Mouse (Mus musculus) spleen, postnatal 10 days (tissue): ENCODE measurements around the gene Lamp2.
"Not testable (repeated sequence)": the region's sequence is repeated elsewhere in the genome, so short reads cannot be mapped to it uniquely, and the experiment has no call there.

Experiments
- DNase-seq, 2 experiments: peaks; one replicate each; pipeline ENCODE4 v3.0.0; 2021 to 2022; ENCODE audit warnings: low spot score in 2 of 2

Gene Lamp2

GRCm38 (mm10) chrX:38428818-38429440 lies 27.3 kb downstream of the Lamp2 start:
- no peak for DNase-seq

- no peak for DNase-seq
These were observed 30.2 kb downstream of the Lamp2 start for GRCm38 (mm10) chrX:38426043-38426442.

GRCm38 (mm10) chrX:38423096-38423495 lies 33.2 kb downstream of the Lamp2 start:
- no peak for DNase-seq

DNA sequence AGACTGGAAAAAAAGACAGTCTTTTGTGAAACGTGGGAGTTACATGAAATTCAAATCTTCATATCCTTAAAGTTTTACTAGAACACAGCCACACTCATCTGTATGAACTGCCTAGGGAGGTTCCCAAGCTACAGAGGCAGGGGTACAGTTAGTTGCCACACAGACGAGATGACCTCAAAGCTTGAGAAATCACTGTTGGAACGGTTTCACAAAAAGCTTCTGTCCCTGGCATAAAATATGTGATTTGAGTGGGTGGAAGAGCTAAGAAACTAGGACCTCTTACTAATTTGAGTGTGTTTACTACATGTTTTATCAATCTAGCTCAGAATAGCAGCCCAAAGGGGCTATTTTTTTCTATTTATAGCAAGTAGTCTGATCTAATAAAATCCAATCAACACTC lies 33.9 kb downstream of the Lamp2 start:
- no peak for DNase-seq

GRCm38 (mm10) chrX:38403879-38404278 lies 52.4 kb downstream of the Lamp2 start:
- no peak for DNase-seq

- DNase-seq = no peak
These were observed 53.3 kb downstream of the Lamp2 start for GRCm38 (mm10) chrX:38402981-38403380.

DNA sequence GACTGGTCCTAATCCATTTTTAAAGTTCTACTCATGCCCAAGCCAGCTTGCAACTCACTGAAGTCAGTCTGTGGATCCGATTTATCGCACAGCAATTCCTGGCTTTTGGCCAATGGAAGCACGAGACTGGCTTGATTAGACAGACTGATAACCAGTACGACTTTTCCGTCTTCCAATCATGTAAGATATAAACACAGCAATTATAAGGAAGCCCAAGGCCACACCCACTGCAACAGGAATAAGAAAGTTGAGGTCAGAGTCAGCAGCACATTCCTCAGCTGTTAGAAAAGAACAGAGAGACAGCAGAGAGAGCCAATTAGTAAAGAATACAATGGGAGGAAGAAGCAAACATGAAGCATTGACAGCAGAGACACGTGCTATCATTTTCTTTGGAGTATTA lies 54.2 kb downstream of the Lamp2 start:
- no peak for DNase-seq

GRCm38 (mm10) chrX:38400616-38401015 lies 55.6 kb downstream of the Lamp2 start:
- no peak for DNase-seq

- DNase-seq = no peak
These were observed 56.6 kb downstream of the Lamp2 start for GRCm38 (mm10) chrX:38399671-38400070.

- not testable (repeated sequence) for DNase-seq
These were observed 83.1 kb downstream of the Lamp2 start for GRCm38 (mm10) chrX:38373169-38373568.

DNA sequence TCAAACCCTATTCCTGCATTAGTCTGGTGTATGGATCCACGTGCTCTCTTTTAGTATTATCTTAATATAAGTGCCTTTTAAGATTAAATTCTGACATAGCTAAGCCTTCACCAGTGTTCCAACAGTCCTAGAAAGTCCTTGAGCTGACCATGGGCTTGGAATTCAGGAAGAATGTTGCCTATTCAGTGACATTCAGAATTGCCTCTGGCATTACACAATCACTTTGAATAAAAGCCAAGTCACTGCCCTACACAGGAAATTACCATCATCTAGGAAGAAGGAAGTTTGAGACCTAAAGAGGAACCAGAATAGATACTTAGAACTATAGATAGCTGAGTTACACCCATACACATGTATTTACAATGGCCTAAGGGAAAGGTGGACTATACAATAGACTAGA lies 91.6 kb downstream of the Lamp2 start:
- not testable (repeated sequence) for DNase-seq

- DNase-seq = no peak
These were observed 94.2 kb downstream of the Lamp2 start for GRCm38 (mm10) chrX:38362016-38362415.
